Mouse (Mus musculus): ENCODE measurements around the gene Slc8b1. TPM values are rescaled to one million over a fixed set of nuclear protein-coding genes. Genes with fewer than 3 reads are reported as not detected.

Gene Slc8b1
- total RNA-seq, 2 experiments from 2014 or later: 26.4 to 31.7 TPM

Other genes with a start within 250 kb of the Slc8b1 start
- gene Lhx5, start 79.5 kb upstream of the Slc8b1 start, total RNA-seq (2021): not detected
- 10 to 100 TPM; 55.6 to 78.2 TPM for gene Sdsl, start 38.4 kb upstream of the Slc8b1 start, total RNA-seq (2021)
- gene Sds, start 34.6 kb upstream of the Slc8b1 start, total RNA-seq (2021): not detected
- 10 to 100 TPM; 76.9 to 90.1 TPM for gene Plbd2, start 7.5 kb upstream of the Slc8b1 start, total RNA-seq (2021)
- 10 to 100 TPM; 33.6 to 42.2 TPM for gene Tpcn1, start 77.5 kb downstream of the Slc8b1 start, total RNA-seq (2021)
- under 1 TPM; 0.36 to 0.48 TPM for gene Iqcd, start 77.8 kb downstream of the Slc8b1 start, total RNA-seq (2021)
- gene Rita1, start 101.4 kb downstream of the Slc8b1 start, total RNA-seq (2021): 10 to 100 TPM; 14.2 to 16.9 TPM
- gene Ddx54, start 101.6 kb downstream of the Slc8b1 start, total RNA-seq (2021): 10 to 100 TPM; 44.1 to 57.6 TPM
- gene Cfap73, start 123.1 kb downstream of the Slc8b1 start, total RNA-seq (2021): under 1 TPM in 1 of 2 experiments, not detected in 1; 0.33 TPM
- 10 to 100 TPM in 1 of 2 experiments, 1 to 10 TPM in 1; 4.3 to 14.1 TPM for gene Rasal1, start 137.6 kb downstream of the Slc8b1 start, total RNA-seq (2021)
- 10 to 100 TPM in 1 of 2 experiments, 1 to 10 TPM in 1; 6.0 to 12.3 TPM for gene Dtx1, start 200.8 kb downstream of the Slc8b1 start, total RNA-seq (2021)
- 1 to 10 TPM in 1 of 2 experiments, under 1 TPM in 1; 0.99 to 1.1 TPM for gene Oas2, start 238.7 kb downstream of the Slc8b1 start, total RNA-seq (2021)